Mouse (Mus musculus): ENCODE results near the gene Olfr17. TPM values are rescaled to one million over a fixed set of nuclear protein-coding genes. Genes with fewer than 3 reads are reported as not detected.

Gene Olfr17
- polyA plus RNA-seq (2015; fragmentation: Nextera tagmentation; extraction: Ambion mirVana): not detected in 2 replicates

DNA sequence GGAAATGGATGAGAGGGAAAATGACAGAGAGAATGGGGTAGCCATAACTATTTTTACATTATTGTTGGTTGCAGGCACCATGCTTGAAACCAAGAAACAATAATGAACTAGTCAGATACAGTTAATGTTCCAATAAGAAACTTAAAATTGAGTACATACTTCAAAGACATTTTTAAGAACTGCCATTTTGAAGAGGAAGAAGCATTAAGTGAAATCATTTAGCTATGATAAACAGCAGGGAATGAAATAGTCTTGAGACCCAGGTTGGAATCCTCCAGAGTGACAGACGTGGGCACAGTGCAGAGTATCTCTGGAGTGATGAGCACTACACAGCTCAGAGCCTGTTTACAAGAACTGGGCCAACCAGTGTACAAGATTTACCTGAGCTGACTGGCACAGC, at the start of gene Olfr17:
Gene Olfr17, plus strand, starts transcription at position 301 of the 400 bp plus-strand sequence.

DNA sequence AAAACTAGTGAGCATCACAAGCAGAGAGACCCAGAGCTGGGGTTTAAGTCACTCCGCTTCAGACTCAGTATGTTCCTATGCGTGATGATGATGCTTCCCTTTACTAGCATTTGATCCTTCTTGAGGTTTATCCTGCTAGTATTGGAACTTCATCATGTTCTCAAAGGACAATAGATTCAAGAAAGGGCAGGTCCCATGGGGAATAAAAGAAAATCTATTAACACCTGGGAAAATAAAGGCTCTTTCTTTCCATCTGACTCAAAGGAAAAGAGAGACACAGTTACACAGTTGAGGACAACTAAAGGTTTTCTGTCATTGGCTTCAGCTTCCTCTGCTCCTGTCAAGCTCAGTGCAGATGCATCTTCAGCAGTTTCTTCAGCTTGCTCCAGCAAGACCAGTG, 22.3 kb upstream of the Olfr17 start, which contains the start of gene Olfr714:
Gene Olfr714, plus strand, starts transcription at position 301 of the 400 bp plus-strand sequence.

DNA sequence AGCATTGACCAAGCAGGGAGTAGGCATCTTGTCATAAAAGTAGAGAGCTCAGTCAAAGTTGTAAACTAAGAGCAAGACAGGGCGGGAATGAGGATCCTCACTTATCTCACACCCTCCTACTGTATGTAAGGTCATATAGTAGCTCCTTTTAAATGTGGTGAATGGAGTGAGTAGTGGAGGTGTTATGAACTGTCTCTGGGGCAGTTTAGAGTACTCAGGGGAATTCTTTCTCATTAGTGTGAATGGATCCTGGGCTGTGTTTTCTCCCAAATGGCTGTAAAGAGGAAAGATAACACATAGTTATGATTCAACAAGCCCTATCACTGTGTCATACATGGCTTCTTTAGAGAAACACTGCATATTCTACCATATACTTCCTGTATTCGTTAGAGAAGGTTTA, 17.2 kb downstream of the Olfr17 start, which contains the start of gene Olfr715b:
Gene Olfr715b, minus strand, starts transcription at position 101 of the 400 bp plus-strand sequence.

DNA sequence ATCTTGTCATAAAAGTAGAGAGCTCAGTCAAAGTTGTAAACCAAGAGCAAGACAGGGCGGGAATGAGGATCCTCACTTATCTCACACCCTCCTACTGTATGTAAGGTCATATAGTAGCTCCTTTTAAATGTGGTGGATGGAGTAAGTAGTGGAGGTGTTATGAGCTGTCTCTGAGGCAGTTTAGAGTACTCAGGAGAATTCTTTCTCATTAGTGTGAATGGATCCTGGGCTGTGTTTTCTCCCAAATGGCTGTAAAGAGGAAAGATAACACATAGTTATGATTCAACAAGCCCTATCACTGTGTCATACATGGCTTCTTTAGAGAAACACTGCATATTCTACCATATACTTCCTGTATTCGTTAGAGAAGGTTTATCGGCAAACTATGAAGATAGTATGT, 38.0 kb downstream of the Olfr17 start, which contains the start of gene Olfr715:
Gene Olfr715, minus strand, starts transcription at position 101 of the 400 bp plus-strand sequence.

DNA sequence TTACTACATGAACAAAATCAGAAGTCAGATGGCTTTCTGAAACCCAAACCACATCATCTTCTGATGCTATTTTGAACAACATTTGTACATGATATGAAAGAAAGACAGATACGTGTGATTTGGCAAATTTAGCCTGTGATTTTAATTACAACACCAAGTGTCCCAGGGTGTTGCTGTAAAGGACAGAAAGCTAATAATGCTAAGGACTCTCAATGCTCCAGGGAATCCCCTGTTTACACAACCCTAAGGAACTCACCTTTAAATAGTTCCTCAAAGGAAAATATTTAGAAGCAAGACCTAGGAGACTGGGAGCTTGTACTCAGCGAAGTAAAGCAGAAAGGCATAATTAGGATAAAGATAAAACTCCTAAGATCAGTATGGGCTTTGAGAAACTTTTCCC, 45.0 kb downstream of the Olfr17 start, which contains the start of gene Olfr716:
Gene Olfr716, plus strand, starts transcription at position 301 of the 400 bp plus-strand sequence.

Other genes with a start within 250 kb of the Olfr17 start
- not detected in 2 replicates for gene Olfr703, start 249.9 kb upstream of the Olfr17 start, polyA plus RNA-seq (2015; fragmentation: Nextera tagmentation; extraction: Ambion mirVana)
- not detected in 2 replicates for gene Olfr704, start 230.0 kb upstream of the Olfr17 start, polyA plus RNA-seq (2015; fragmentation: Nextera tagmentation; extraction: Ambion mirVana)
- not detected in 2 replicates for gene Olfr705, start 216.3 kb upstream of the Olfr17 start, polyA plus RNA-seq (2015; fragmentation: Nextera tagmentation; extraction: Ambion mirVana)
- not detected in 2 replicates for gene Olfr706, start 205.1 kb upstream of the Olfr17 start, polyA plus RNA-seq (2015; fragmentation: Nextera tagmentation; extraction: Ambion mirVana)
- gene Olfr707, start 192.0 kb upstream of the Olfr17 start, polyA plus RNA-seq (2015; fragmentation: Nextera tagmentation; extraction: Ambion mirVana): not detected in 2 replicates
- gene Olfr1532-ps1, start 185.2 kb upstream of the Olfr17 start, polyA plus RNA-seq (2015; fragmentation: Nextera tagmentation; extraction: Ambion mirVana): not detected in 2 replicates
- gene Olfr709-ps1, start 161.0 kb upstream of the Olfr17 start, polyA plus RNA-seq (2015; fragmentation: Nextera tagmentation; extraction: Ambion mirVana): not detected in 2 replicates
- gene Olfr710, start 144.9 kb upstream of the Olfr17 start, polyA plus RNA-seq (2015; fragmentation: Nextera tagmentation; extraction: Ambion mirVana): not detected in 2 replicates
- gene Olfr6, start 129.3 kb upstream of the Olfr17 start, polyA plus RNA-seq (2015; fragmentation: Nextera tagmentation; extraction: Ambion mirVana): not detected in 2 replicates
- not detected in 2 replicates for gene Olfr711, start 117.8 kb upstream of the Olfr17 start, polyA plus RNA-seq (2015; fragmentation: Nextera tagmentation; extraction: Ambion mirVana)
- gene Olfr2, start 87.1 kb upstream of the Olfr17 start, polyA plus RNA-seq (2015; fragmentation: Nextera tagmentation; extraction: Ambion mirVana): not detected in 2 replicates
- gene Olfr713, start 62.0 kb upstream of the Olfr17 start, polyA plus RNA-seq (2015; fragmentation: Nextera tagmentation; extraction: Ambion mirVana): not detected in 2 replicates
- not detected in 2 replicates for gene Olfr714, start 22.2 kb upstream of the Olfr17 start, polyA plus RNA-seq (2015; fragmentation: Nextera tagmentation; extraction: Ambion mirVana)
- gene Olfr715b, start 17.1 kb downstream of the Olfr17 start, polyA plus RNA-seq (2015; fragmentation: Nextera tagmentation; extraction: Ambion mirVana): not detected in 2 replicates
- not detected in 2 replicates for gene Olfr715, start 37.9 kb downstream of the Olfr17 start, polyA plus RNA-seq (2015; fragmentation: Nextera tagmentation; extraction: Ambion mirVana)
- not detected in 2 replicates for gene Olfr716, start 45.1 kb downstream of the Olfr17 start, polyA plus RNA-seq (2015; fragmentation: Nextera tagmentation; extraction: Ambion mirVana)
- not detected in 2 replicates for gene Nlrp14, start 73.8 kb downstream of the Olfr17 start, polyA plus RNA-seq (2015; fragmentation: Nextera tagmentation; extraction: Ambion mirVana)
- gene Rbmxl2, start 116.2 kb downstream of the Olfr17 start, polyA plus RNA-seq (2015; fragmentation: Nextera tagmentation; extraction: Ambion mirVana): not detected in 2 replicates